Mouse (Mus musculus) neural tube, embryonic 13.5 days (tissue): ENCODE data around the gene Rad51d. TPM values are rescaled to one million over a fixed set of nuclear protein-coding genes. Genes with fewer than 3 reads are reported as not detected.

Experiments used
- ATAC-seq: fragments of 200-750 bp; cut with Nextera tagmentation; 2 replicates; pipeline ENCODE4 v1.8.0; 2017; ENCODE audit warnings: low read depth, mild to moderate bottlenecking, moderate TSS enrichment, moderate library complexity
- H3K27ac ChIP-seq: fragments of 300-500 bp; sonication (generic); replicated peaks from 2 replicates; pipeline ENCODE4 v1.5.1; 2015; ENCODE audit warnings: moderate library complexity, mild to moderate bottlenecking, inconsistent platforms
- H3K27me3 ChIP-seq: fragments of 300-500 bp; sonication (generic); 2 replicates; pipeline ENCODE4 v1.6.1; 2015; ENCODE audit warnings: mild to moderate bottlenecking, inconsistent platforms
- H3K36me3 ChIP-seq: fragments of 300-500 bp; sonication (generic); 2 replicates; pipeline ENCODE4 v1.6.1; 2015; ENCODE audit warnings: mild to moderate bottlenecking, inconsistent platforms
- H3K4me1 ChIP-seq: fragments of 300-500 bp; sonication (generic); replicated peaks from 2 replicates; pipeline ENCODE4 v1.6.1; 2015; ENCODE audit warnings: inconsistent platforms
- H3K4me2 ChIP-seq: fragments of 300-500 bp; sonication (generic); 2 replicates; pipeline ENCODE4 v1.6.1; 2015; ENCODE audit warnings: inconsistent platforms, mild to moderate bottlenecking, moderate library complexity
- H3K4me3 ChIP-seq: fragments of 300-500 bp; sonication (generic); 2 replicates; pipeline ENCODE4 v1.5.1; 2015; ENCODE audit warnings: mild to moderate bottlenecking, inconsistent platforms
- H3K9ac ChIP-seq: fragments of 300-500 bp; sonication (generic); 2 replicates; pipeline ENCODE4 v1.6.1; 2015; ENCODE audit warnings: moderate library complexity, mild to moderate bottlenecking, inconsistent platforms
- H3K9me3 ChIP-seq: fragments of 300-500 bp; sonication (generic); 2 replicates; pipeline ENCODE4 v1.6.1; 2016; ENCODE audit warnings: inconsistent platforms
- WGBS: fragments of 180-500 bp; shearing (Covaris S2); methylation state at CpG from one replicate; pipeline ENCODE4 v1.1.7; 2015; 5-methylcytosine and 5-hydroxymethylcytosine counted together
- polyA plus RNA-seq: library from polyadenylated mRNA; unstranded; fragments of >200 nt; fragmentation: Nextera tagmentation; extraction: Ambion mirVana; gene quantifications from 2 replicates; pipeline ENCODE4 v1.2.1, GENCODE M21; 2015

The Rad51d gene
- polyA plus RNA-seq, 1 experiment from 2014 or later, result 12.4 TPM

DNA sequence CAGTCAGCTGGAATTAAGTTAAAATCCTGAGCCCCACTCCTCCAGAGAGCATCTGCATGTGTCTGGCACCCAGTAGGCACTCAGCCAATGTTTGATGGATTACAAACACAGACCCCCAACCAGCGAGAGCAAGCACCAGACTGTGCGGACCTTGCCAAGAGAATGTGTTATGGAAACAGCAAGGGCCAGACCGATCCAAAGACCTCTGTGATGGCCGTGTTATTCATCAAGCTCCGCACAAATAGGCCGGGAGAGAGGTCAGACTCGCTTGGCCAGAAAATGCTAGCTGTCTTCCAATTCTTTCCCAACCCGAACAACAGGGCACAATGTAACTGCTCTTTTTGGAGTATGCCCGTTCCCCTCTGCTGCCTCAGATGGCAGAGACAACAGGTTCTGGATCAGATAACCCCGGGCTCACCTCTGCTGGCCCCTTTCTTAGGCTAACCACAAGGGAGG is 1.9 kb downstream of the Rad51d start:
- peaks cover 15% of the 10 kb centered on the region; the same call in 1 of the 2 replicates for H3K27me3 ChIP-seq
- ATAC-seq, result no peak
- 0 out of 2 replicates have a peak overlapping the region, but pooled peaks have one; percentile 31 for H3K9ac ChIP-seq
- no peak overlapping the region for H3K27ac ChIP-seq
- no peaks in the 10 kb centered on the region for H3K9me3 ChIP-seq
- no peak overlapping the region for H3K4me3 ChIP-seq
- H3K4me2 ChIP-seq, result peak overlapping the region; percentile 88
- 52% methylated on average over 10 of the region's 10 CpGs for WGBS
- H3K4me1 ChIP-seq, result peaks cover 26% of the 10 kb centered on the region
- no peaks in the 10 kb centered on the region for H3K36me3 ChIP-seq

GRCm38 (mm10) chr11:82886559-82886958 is 3.9 kb downstream of the Rad51d start:
- Histone ChIP-seq H3K27ac (no peak overlapping the region), H3K27me3 (0 out of 2 replicates have a peak, but pooled peaks cover 6% of the 10 kb centered on the region), H3K9me3 (no peaks in the 10 kb centered on the region), H3K4me1 (peaks cover 26% of the 10 kb centered on the region), H3K4me2 (no peak overlapping the region), H3K9ac (no peak overlapping the region), H3K4me3 (no peak overlapping the region), H3K36me3 (no peaks in the 10 kb centered on the region)
- no peak for ATAC-seq
- 87% methylated on average over 3 of the region's 3 CpGs for WGBS

DNA sequence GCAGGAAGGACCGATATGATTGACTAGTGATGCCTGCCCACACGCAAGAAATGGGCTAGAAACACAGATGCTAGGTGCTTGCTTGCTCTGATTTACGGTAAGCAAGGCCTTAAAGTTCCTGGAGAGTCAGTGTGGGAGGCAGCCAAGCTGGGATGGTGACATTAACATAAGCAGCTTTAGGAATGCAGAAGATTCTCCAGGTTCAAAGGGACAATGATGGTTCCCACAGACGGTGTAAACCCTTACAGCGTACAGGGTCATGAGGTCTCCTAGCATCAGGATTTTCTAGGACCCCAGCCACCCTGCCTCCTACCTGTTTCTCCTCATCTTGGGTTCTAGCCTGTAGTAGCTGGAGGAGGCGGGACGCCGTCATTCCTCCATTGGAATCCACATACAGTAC is 7.2 kb downstream of the Rad51d start:
- Histone ChIP-seq H3K9me3 (no peaks in the 10 kb centered on the region), H3K36me3 (peaks cover 10% of the 10 kb centered on the region; the same call in 1 of the 2 replicates), H3K27ac (no peak overlapping the region), H3K4me3 (no peak overlapping the region), H3K4me2 (no peak overlapping the region), H3K27me3 (no peaks in the 10 kb centered on the region), H3K4me1 (peaks cover 6% of the 10 kb centered on the region), H3K9ac (no peak overlapping the region)
- ATAC-seq, result no peak
- 57% methylated on average over 8 of the region's 8 CpGs for WGBS

DNA sequence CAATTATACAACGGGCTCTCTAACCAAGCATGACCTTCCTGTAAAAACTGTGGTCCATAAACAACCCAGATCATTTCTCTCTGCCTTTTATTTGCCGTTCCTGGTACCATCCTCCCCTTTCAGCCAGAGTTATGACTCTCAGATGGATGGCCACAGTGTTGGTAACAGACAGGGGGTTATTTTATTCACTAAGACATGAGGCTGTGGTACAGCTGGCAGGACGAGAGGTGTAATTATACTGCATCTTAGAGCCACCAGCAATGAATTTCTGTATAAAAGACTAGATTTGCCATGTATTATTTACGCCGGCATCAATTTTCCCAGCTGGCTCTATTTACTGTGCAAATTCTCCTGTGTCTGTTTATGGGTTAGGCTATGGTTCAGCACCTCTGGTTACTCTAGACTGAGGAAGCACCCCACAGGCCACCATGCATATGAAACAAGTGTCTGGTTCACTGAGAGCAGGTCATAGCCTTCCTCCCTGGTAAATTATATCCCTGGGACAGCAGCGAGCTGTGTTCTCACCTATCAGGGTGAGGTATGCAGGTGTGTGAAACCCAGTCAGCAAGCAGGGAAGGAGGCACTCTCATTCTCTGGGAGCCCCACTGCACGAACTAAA is 12.6 kb downstream of the Rad51d start:
- no peak overlapping the region for H3K9ac ChIP-seq
- H3K9me3 ChIP-seq, result no peaks in the 10 kb centered on the region
- H3K4me1 ChIP-seq, result no peaks in the 10 kb centered on the region; the same call in 1 of the 2 replicates
- ATAC-seq, result peak; percentile 55; the same call in 1 of the 2 replicates
- H3K27ac ChIP-seq, result peak overlapping the region; percentile 62
- H3K4me2 ChIP-seq, result no peak overlapping the region
- no peaks in the 10 kb centered on the region for H3K27me3 ChIP-seq
- no peak overlapping the region for H3K4me3 ChIP-seq
- H3K36me3 ChIP-seq, result peaks cover 10% of the 10 kb centered on the region; the same call in 1 of the 2 replicates
- WGBS, result 51% methylated on average over 7 of the region's 7 CpGs

GRCm38 (mm10) chr11:82875631-82876030 is 14.8 kb downstream of the Rad51d start:
- 83% methylated on average over 5 of the region's 5 CpGs for WGBS
- H3K4me3 ChIP-seq, result no peak overlapping the region
- peaks cover 6% of the 10 kb centered on the region for H3K4me1 ChIP-seq
- no peak overlapping the region for H3K4me2 ChIP-seq
- no peak for ATAC-seq
- no peaks in the 10 kb centered on the region for H3K9me3 ChIP-seq
- H3K27ac ChIP-seq, result no peak overlapping the region
- no peak overlapping the region for H3K9ac ChIP-seq
- peaks cover 6% of the 10 kb centered on the region; the same call in 1 of the 2 replicates for H3K36me3 ChIP-seq
- H3K27me3 ChIP-seq, result no peaks in the 10 kb centered on the region

DNA sequence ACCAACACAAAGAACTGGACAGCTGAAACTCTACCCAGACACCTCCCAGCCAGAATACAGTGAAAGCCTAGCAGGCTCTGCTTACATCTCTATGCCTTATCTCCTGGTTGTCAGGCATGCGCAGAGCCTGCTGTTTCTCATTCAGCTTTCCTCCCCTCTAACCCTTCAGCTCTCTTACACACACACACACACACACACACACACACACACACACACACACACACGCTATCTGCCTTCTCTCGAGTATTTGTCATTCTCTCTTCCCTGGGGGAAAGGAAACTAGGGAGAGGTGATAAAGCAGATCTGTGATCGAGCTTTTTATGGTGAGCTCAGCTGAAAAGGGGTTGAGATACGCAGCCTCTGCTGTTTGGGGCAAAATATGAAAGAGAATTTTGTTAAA is 15.5 kb downstream of the Rad51d start:
- WGBS, result 58% methylated on average over 5 of the region's 5 CpGs
- ATAC-seq, result no peak
- Histone ChIP-seq H3K27ac (no peak overlapping the region), H3K9me3 (no peaks in the 10 kb centered on the region), H3K27me3 (no peaks in the 10 kb centered on the region), H3K36me3 (peaks cover 6% of the 10 kb centered on the region; the same call in 1 of the 2 replicates), H3K9ac (no peak overlapping the region), H3K4me1 (peaks cover 12% of the 10 kb centered on the region), H3K4me2 (no peak overlapping the region), H3K4me3 (no peak overlapping the region)

DNA sequence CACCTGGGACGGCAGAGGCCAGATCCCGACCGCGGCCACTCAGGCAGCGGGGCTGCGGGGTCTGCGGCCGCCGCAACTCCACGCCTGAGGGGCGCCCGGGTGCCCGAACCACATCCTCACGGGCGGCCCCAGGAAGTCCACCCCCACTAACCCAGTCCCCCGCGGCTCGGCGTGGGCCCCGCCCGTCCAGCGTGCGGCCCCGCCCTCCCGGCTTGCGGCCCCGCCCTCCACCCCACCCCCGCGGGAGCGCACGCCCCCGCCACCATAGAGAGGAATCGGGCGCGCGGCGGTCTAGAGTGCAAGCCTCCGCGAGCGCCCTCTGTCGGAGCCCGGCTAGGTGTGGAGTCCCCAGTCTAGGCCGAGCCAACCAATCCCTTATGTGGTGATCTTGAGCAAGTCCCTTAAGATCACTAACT is 19.4 kb downstream of the Rad51d start, which contains the start of gene Rffl:
Gene Rffl, minus strand, starts transcription at position 180 of the 416 bp plus-strand sequence.
- ATAC-seq, result peak; percentile 96
- no peaks in the 10 kb centered on the region for H3K36me3 ChIP-seq
- H3K27ac ChIP-seq, result peak within 1 kb of the TSS; percentile 52; the same call in 1 of the 2 replicates
- H3K9me3 ChIP-seq, result no peaks in the 10 kb centered on the region
- H3K4me3 ChIP-seq, result peak within 1 kb of the TSS; percentile 72
- no peaks in the 10 kb centered on the region for H3K27me3 ChIP-seq
- H3K4me1 ChIP-seq, result peaks cover 12% of the 10 kb centered on the region
- WGBS, result under 1% methylated on average over 43 of the region's 43 CpGs
- H3K4me2 ChIP-seq, result peak within 1 kb of the TSS; percentile 79
- peak within 1 kb of the TSS; percentile 81 for H3K9ac ChIP-seq

- WGBS, result 5% methylated on average over 36 of the region's 36 CpGs
- no peaks in the 10 kb centered on the region for H3K36me3 ChIP-seq
- peaks cover 12% of the 10 kb centered on the region for H3K4me1 ChIP-seq
- H3K9ac ChIP-seq, result peak overlapping the region; percentile 81
- no peaks in the 10 kb centered on the region for H3K27me3 ChIP-seq
- H3K9me3 ChIP-seq, result no peaks in the 10 kb centered on the region
- H3K4me2 ChIP-seq, result peak overlapping the region; percentile 79
- peak overlapping the region; percentile 72 for H3K4me3 ChIP-seq
- ATAC-seq, result peak; percentile 28
- peak overlapping the region; percentile 52; the same call in 1 of the 2 replicates for H3K27ac ChIP-seq
These were observed 20.0 kb downstream of the Rad51d start for GRCm38 (mm10) chr11:82870173-82871030.

DNA sequence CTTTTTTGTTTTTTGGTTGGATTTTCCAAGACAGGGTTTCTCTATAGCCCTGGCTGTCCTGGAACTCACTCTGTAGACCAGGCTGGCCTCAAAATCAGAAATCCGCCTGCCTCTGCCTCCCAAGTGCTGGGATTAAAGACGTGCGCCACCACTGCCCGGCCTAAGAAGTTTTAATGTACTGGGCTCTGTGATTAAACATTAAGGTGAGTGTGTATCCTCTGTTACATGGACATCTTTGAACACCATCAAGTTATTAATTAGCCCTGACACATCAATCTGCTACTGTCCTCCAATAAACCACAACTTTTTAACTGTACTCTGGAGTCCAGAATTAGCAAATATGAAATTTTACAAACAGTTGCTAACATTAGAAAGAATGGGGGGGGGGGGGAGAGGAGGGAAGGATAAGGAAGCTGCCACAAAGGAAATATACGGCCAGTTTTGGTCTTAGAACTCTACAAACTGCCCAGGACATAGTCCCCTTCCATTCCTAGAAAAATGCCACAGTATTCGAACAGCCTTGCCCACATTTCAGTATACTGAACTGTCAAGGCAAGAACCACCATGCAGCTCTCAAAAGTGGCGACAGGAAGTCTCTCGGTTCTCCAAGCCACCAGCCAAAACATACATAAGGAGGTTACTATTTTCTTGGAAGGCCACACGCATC is 20.8 kb downstream of the Rad51d start:
- Histone ChIP-seq H3K9ac (no peak overlapping the region; the same call in 1 of the 2 replicates), H3K9me3 (no peaks in the 10 kb centered on the region), H3K4me2 (peak overlapping the region; percentile 79), H3K4me1 (peaks cover 12% of the 10 kb centered on the region), H3K27me3 (no peaks in the 10 kb centered on the region), H3K27ac (no peak overlapping the region), H3K4me3 (peak overlapping the region; percentile 72), H3K36me3 (no peaks in the 10 kb centered on the region)
- no peak for ATAC-seq
- 77% methylated on average over 9 of the region's 9 CpGs for WGBS

GRCm38 (mm10) chr11:82867956-82868355 is 22.5 kb downstream of the Rad51d start:
- no peak overlapping the region for H3K27ac ChIP-seq
- H3K9me3 ChIP-seq, result no peaks in the 10 kb centered on the region
- H3K4me2 ChIP-seq, result no peak overlapping the region
- peaks cover 22% of the 10 kb centered on the region for H3K4me1 ChIP-seq
- 83% methylated on average over 5 of the region's 5 CpGs for WGBS
- H3K9ac ChIP-seq, result no peak overlapping the region
- H3K36me3 ChIP-seq, result no peaks in the 10 kb centered on the region
- no peak for ATAC-seq
- no peak overlapping the region for H3K4me3 ChIP-seq
- no peaks in the 10 kb centered on the region for H3K27me3 ChIP-seq

- peaks cover 31% of the 10 kb centered on the region for H3K4me1 ChIP-seq
- no peak overlapping the region for H3K4me2 ChIP-seq
- H3K9ac ChIP-seq, result no peak overlapping the region
- no peak overlapping the region for H3K27ac ChIP-seq
- H3K9me3 ChIP-seq, result no peaks in the 10 kb centered on the region
- H3K27me3 ChIP-seq, result no peaks in the 10 kb centered on the region
- 27% methylated on average over 7 of the region's 7 CpGs for WGBS
- ATAC-seq, result no peak
- no peaks in the 10 kb centered on the region for H3K36me3 ChIP-seq
- H3K4me3 ChIP-seq, result no peak overlapping the region
These were observed 23.4 kb downstream of the Rad51d start for GRCm38 (mm10) chr11:82866850-82867564.
